Mouse (Mus musculus): Measurements from ENCODE around the gene Exd2. TPM values are rescaled to one million over a fixed set of nuclear protein-coding genes. Genes with fewer than 3 reads are reported as not detected.

Exd2 gene
- polyA plus RNA-seq, 1 experiment from 2014 or later = 29.4 TPM

DNA sequence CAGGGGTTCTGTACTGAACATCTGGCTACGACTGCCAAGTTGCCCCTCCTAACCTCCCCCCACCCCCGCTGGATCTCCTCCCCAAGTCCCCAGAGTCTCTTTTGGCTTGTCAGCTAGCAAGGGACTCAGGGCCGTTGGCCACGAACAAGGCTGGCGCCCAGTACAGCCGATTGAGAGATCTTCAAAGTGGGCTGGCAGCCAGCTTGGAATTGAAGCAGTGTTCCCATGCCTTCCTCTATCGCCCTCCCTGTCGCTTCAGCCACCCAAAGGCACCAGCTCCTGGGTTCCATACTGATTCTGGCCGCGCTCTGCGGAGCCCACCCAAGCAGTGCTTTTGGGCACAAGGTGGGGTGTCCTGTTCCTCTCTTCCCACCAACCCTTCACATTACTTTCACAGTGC is 86.8 kb downstream of the Exd2 start:
- DNase-seq (ENCODE audit: low spot score) = no peak
- 78% methylated on average over 11 of the region's 11 CpGs for WGBS
- no peak overlapping the region for H3K27ac ChIP-seq (ENCODE audit: low read depth)

More for the DNA sequence above, 86.8 kb downstream of the Exd2 start:
- H3K4me3 ChIP-seq (ENCODE audit: low read depth, low read length) = no peak overlapping the region
- no peaks in the 10 kb centered on the region for H3K27me3 ChIP-seq (replicated peaks; ENCODE audit: control insufficient read depth, insufficient read depth, low read length)
- no peak overlapping the region for H3K9ac ChIP-seq (ENCODE audit: low read length)
- no peaks in the 10 kb centered on the region for H3K9me3 ChIP-seq (ENCODE audit: control insufficient read depth, low read length)
- ATAC-seq (replicated peaks; ENCODE audit: low FRiP score, low TSS enrichment, low read depth) = no peak
- no peak overlapping the region for H3K4me2 ChIP-seq (ENCODE audit: low read length)
- no peaks in the 10 kb centered on the region for H3K4me1 ChIP-seq (replicated peaks; ENCODE audit: control insufficient read depth, insufficient read depth, low read length)
- no peaks in the 10 kb centered on the region for H3K36me3 ChIP-seq (ENCODE audit: control insufficient read depth, insufficient read depth, low read length)

Other genes with a start within 250 kb of the Exd2 start
- gene Actn1, start 202.7 kb upstream of the Exd2 start, polyA plus RNA-seq (2014; fragmentation: Nextera tagmentation; extraction: Ambion mirVana) = 66.0 and 68.6 TPM in 2 replicates
- 11.4 and 11.6 TPM in 2 replicates for gene Dcaf5, start 26.5 kb upstream of the Exd2 start, polyA plus RNA-seq (2014; fragmentation: Nextera tagmentation; extraction: Ambion mirVana)
- gene Galnt16, start 55.2 kb downstream of the Exd2 start, polyA plus RNA-seq (2014; fragmentation: Nextera tagmentation; extraction: Ambion mirVana) = 5.9 and 6.9 TPM in 2 replicates
- gene Slc39a9, start 180.8 kb downstream of the Exd2 start, polyA plus RNA-seq (2014; fragmentation: Nextera tagmentation; extraction: Ambion mirVana) = 26.1 and 29.4 TPM in 2 replicates
- gene Erh, start 181.2 kb downstream of the Exd2 start, polyA plus RNA-seq (2014; fragmentation: Nextera tagmentation; extraction: Ambion mirVana) = 316 and 325 TPM in 2 replicates
- 11.8 and 12.1 TPM in 2 replicates for gene Plekhd1, start 229.5 kb downstream of the Exd2 start, polyA plus RNA-seq (2014; fragmentation: Nextera tagmentation; extraction: Ambion mirVana)